Mouse (Mus musculus) naive thymus-derived CD4-positive, alpha-beta T cell, adult 2 months (primary cell): ENCODE results near the gene Map3k13.
"Not testable (repeated sequence)": the region's sequence is repeated elsewhere in the genome, so short reads cannot be mapped to it uniquely, and the experiment has no call there.

Experiments used
- DNase-seq: peaks from one replicate; pipeline ENCODE4 v3.0.0-alpha.2; 2011; ENCODE audit warnings: low read depth

Gene Map3k13

GRCm38 (mm10) chr16:21793875-21794696 is at the start of gene Map3k13:
TSS of gene Map3k13 (plus strand) at chr16:21794346.
- DNase-seq, result peak; percentile 96

DNA sequence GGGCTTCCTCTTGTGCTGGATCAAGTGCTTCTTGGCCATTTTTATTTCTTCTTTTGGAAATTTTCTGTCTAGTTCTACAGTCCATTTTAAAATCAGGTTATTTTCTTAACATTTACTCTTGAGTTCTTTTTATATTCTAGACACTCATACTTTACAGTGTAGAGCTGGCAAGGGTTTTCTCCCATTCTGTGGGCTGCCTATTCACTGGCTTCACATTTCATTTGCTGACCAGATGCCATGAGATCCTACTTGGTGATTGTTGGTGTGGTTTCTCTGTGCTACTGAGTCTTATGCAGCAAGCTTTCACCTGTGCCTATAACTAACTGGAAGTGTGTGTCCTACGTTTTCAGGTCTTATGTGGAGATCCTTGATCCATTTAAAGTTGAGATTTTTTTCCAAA is 35.7 kb upstream of the Map3k13 start:
- no peak for DNase-seq

GRCm38 (mm10) chr16:21768255-21768654 is 25.9 kb upstream of the Map3k13 start:
- DNase-seq, result no peak

DNA sequence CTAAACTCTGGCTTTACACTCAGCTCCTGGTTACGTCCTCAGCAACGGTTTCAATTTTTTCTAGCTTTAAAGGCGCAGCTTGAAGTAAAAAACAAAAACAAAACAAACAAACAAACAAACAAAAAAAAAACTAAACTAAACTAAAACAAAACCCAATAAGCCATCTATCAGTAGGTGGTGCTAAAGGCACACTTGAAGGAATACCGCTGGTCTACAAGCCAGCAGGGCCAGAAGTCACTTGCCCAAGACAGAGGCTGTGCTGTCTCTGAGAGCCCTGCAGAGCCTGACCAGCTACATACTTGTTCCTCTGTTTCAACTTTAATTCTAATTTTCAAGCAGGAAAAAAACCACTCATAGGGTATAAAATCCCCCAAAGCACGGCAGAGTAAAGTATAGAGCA is 24.5 kb upstream of the Map3k13 start:
- DNase-seq, result peak; percentile 30

- no peak for DNase-seq
Observed at GRCm38 (mm10) chr16:21774725-21775124, 19.4 kb upstream of the Map3k13 start.

DNA sequence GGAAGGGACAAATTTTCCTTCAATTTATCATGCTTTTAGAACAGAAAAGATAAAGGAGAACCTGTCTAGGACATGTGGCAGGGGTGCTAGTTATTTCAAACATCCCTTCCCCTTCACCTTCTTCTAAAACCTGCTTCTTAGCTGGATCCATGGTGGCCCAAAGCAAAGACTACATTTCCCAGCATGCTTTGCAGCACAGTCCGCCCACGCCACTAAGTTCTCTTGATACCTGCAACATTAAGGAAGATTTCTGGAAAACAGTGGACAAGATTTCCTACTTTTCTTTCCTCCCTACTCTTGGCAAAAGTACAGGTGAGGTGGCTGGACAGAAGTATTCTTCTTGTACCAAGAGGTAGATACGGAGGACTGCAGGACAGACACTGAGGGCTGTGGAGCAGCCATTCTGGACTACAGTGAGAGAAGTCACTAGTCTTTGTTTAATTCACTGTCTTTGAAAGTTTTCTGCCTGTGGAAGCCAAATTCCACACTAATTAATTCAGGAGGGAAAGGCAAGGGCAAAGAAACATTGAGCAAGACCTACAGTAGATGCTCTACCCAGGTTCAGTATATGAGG is 15.8 kb upstream of the Map3k13 start:
- peak; percentile 44 for DNase-seq

DNA sequence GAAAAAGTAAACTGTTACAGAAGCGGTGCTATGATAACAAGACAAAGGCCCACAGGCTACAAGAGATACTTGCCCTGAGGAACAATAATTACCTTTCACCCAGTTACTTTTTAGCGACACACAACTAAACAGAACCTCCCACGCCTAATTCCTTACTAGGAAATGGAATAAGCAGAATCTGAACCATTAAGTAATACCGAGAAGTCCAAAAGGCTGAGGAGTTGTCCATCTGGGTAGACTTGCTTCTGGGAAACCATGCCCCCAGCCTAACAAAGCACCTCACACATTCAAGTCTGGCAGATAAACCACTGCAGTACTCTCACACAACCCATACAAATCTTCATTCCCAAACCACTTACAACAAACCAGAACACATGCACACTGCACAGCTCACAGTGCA is 15.0 kb upstream of the Map3k13 start:
- no peak for DNase-seq

- DNase-seq, result no peak
Observed at GRCm38 (mm10) chr16:21781277-21781676, 12.9 kb upstream of the Map3k13 start.

GRCm38 (mm10) chr16:21781895-21782294 is 12.3 kb upstream of the Map3k13 start:
- no peak for DNase-seq

- no peak for DNase-seq
Observed at GRCm38 (mm10) chr16:21782807-21783206, 11.3 kb upstream of the Map3k13 start.

DNA sequence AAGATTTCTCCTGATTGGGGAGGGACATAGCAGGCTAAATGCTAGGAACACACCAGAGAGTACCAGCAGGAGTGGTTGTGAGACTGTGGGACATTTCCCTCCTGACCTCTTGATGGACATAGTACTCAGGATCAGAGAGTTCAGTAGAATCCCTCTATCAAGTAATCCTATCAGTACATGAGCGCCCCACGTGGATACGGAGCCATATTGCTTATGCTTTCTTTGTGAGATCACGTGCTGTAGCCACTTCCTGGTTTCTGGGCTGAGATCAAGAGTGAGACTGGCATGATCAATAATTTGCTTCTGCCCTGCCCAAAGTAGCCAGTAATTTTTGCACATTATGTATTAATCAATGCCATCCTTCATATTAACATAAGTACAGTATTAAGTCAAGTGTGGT is 9.1 kb upstream of the Map3k13 start:
- DNase-seq, result peak; percentile 27

GRCm38 (mm10) chr16:21786317-21786716 is 7.8 kb upstream of the Map3k13 start:
- DNase-seq, result no peak

DNA sequence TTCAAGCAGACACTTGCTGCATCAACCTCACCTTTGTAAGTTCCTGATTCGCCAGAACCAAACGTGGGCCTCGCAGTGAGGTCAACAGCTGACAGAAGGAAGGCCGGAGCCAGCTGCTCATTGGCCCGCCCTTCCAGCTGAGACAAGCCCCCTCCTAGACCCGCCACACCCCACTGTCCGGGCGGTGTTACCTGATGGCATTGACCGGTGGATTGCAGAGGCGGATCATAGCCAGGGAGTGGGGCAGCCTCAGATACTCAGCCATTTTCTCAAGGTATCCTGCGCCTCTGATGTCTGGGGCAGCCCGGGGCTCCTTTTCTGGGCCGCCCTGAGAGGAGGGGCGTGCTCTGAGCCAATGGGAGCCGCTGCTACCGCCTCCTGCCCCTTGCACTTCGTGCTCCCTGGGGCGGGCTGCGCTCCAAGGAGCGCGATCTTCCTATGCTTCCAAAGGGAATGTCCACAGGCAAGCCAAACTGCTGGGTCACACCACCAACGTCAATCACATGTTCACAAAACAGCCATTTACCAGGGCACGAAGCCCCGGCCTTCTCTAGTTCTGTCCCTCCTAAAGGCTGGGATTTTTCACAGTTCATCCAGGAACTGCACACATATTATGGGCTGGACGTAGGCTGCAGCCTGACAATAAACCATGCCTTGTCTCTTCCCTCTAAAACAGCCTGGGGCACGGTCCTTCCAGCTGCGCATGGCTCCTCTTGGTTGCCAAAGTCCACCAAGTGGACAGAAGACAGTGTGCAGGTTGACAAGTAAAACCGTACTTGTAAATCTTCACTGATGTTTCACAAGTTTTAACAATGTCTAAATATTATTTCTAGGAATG is 6.4 kb upstream of the Map3k13 start, which contains the start of gene Ehhadh:
TSS of gene Ehhadh (minus strand) at position 292 of the 838 bp plus-strand sequence.
- peak; percentile 72 for DNase-seq

DNA sequence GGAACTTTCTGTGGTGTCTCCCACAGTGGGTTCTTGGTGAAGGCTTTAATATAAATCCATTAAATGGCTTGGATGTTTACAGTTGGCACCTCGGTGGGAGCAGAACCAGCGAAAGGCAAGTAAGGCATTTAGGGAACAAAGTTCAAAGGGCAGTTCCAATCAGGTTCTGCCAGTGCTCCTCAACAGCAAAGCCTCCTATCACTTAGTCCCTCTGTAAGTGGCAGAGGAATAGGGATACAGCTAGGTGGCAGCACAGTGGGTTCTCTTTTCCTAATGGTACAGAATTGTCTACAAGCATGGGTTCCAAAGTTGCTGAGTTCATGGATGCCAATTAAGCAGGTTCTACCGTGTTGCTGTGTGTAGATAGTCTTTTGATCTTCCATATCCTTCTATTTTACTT is 5.6 kb upstream of the Map3k13 start:
- DNase-seq, result no peak

- DNase-seq, result no peak
Observed at GRCm38 (mm10) chr16:21789180-21789579, 5.0 kb upstream of the Map3k13 start.

GRCm38 (mm10) chr16:21790469-21790868 is 3.7 kb upstream of the Map3k13 start:
- no peak for DNase-seq

GRCm38 (mm10) chr16:21791779-21792178 is 2.4 kb upstream of the Map3k13 start:
- DNase-seq, result no peak

DNA sequence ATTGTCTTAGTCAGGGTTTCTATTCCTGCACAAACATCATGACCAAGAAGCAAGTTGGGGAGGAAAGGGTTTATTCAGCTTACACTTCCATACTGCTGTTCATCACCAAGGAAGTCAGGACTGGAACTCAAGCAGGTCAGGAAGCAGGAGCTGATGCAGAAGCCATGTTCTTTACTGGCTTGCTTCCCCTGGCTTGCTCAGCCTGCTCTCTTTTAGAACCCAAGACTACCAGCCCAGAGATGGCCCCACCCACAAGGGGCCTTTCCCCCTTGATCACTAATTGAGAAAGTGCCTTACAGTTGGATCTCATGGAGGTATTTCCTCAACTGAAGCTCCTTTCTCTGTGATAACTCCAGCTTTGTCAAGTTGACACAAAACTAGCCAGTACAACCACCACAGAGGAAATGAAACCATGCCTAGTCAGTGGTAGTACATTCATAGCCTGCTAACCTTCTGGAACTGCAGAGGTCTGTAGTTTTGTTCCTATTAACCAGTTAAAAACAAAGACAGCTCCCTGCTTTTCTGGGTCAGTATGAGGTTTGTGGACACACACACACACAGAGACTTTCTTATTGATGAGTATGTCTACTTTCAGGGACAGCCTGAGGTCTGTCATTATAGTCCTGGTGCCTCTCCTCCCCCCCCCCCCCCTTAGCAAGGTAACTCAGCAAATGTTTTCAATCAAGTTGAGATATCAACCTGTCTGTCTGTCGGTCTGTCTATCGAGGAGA is 901 bp upstream of the Map3k13 start:
- not testable (repeated sequence) for DNase-seq

GRCm38 (mm10) chr16:21794697-21795045 is 525 bp downstream of the Map3k13 start:
- no peak for DNase-seq

GRCm38 (mm10) chr16:21795071-21795470 is 925 bp downstream of the Map3k13 start:
- DNase-seq, result peak; percentile 36

GRCm38 (mm10) chr16:21804258-21804657 is 10.1 kb downstream of the Map3k13 start:
- DNase-seq, result no peak

DNA sequence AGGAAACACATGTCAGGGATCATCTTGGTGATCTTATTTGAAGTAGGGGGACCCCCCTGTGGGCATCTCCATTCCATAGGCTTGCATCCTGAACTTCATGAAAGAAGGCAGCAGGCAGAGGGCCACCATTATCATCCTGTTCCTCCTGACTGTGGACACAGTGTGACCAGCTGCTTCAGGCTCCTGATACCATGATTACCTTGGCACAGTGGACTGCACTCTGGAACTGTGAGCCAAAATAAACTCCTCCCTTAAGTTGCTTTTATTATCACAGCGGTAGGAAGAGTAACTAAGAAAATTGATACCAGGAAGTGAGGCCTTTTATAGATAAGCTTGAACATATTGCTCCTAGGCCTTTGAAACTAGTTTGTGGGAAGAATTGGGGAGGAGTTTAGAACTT is 12.7 kb downstream of the Map3k13 start:
- no peak for DNase-seq
